Mouse (Mus musculus): ENCODE results near the gene Mthfd1l.
"Not testable (repeated sequence)": the region's sequence is repeated elsewhere in the genome, so short reads cannot be mapped to it uniquely, and the experiment has no call there.

DNA sequence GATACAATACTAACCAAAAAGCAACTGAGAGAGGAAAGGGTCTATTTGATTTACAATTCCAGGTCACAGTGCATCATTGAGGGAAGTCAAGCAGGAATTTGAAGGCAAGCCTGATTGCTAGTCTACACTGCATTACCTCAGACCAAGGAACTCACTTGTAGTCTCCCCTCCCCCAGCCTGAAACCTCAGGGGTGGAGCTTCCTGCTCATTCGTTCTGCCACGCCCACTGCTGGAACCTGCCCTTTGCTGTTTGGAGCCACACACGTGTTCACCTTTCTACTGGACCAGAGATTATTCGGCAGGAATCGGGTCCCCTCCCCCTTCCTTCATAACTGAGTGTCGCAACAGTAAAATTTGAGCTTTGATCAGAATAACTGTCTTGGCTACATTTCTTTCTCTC lies 230.7 kb downstream of the Mthfd1l start:
- TF ChIP-seq POLR2A (IDR thresholded peaks at IDR 0.05; ENCODE audit: control insufficient read depth, low read depth, low read length); CTCF (IDR thresholded peaks at IDR 0.05; ENCODE audit: control insufficient read depth, insufficient read depth, insufficient replicate concordance, low read depth, low read length): not testable (repeated sequence)
